Mouse (Mus musculus) urinary bladder, postnatal 14 days (tissue): ENCODE measurements around the gene Syn3.
"Not testable (repeated sequence)": the region's sequence is repeated elsewhere in the genome, so short reads cannot be mapped to it uniquely, and the experiment has no call there.

ENCODE experiments used
- DNase-seq: peaks from one replicate; pipeline ENCODE4 v3.0.0; 2021; ENCODE audit warnings: low spot score

The Syn3 gene

GRCm38 (mm10) chr10:86416806-86417205, 81.9 kb downstream of the Syn3 start:
- peak; percentile 19 for DNase-seq

- DNase-seq = no peak
Observed at GRCm38 (mm10) chr10:86410868-86411267, 87.8 kb downstream of the Syn3 start.

DNA sequence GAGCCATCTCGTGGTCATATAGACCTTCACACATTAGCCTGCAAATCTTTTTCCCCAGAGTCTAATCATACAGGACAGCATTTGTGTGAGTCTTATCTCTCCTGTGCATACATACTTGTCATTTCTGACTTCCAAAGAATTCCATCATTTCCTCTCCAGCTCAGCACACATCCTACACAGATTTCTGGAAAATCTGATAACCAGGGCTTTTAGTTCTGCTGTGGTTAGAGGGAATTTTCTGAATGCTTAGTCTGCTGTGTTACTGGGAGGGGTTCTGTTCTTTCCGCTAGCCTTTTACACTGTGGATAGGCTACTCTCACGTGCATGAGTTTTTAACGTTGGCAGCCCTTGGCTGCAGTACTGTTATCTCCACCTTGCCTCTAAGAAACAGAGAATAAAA, 91.7 kb downstream of the Syn3 start:
- DNase-seq = no peak

DNA sequence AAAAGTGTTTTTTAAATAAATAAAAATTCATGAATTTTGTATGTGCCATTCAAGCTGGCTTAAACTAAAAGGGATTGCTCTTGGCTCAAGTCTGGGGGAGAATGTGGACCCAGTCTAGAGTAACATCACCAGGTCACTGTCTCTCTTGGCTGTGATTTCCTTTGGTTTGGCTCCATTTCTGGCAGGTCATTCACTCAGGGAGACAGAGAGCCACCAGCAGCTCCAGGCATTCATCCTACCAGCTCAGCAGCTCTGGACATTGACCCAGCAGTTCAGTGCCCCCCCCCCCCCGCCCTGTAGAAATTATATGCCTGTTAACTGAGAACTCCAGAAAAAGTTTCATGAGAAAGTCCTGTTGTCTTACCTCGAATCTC, 100.4 kb downstream of the Syn3 start:
- no peak for DNase-seq

DNA sequence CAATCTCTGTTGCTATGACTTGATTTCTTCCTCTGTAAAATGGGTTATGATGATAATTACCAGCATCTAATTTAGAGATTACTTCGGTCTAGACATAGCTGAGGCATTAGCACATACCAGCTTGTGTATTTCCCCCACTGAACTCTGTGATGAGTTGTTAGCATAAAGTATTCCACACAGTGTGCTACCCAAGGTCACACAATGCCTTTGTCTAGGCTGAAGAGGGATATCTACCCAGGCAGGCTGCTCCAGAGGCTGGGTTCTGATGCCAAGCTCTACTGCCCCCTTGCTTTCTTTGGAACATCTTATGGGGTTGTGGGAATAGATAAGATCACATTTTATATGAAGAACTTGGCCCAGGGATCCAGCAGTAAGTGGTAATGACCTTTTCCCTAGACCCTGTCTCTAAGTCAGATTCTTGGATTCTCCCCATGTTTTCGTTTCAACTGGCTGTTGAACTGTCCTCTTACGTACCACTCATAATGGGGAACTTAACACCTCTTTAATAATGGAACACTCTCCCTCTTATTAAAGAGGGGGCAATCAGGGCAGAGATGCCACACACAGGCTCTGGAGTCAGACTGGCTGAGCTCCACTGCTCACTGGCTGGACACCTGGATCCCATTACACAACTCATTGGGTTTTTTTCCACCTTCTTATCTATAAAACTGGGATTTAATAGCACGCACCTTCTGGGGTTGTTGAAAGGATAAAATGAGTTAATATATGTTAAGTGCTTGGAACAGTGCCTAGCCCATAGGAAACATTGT, 100.9 kb downstream of the Syn3 start:
- no peak for DNase-seq

DNA sequence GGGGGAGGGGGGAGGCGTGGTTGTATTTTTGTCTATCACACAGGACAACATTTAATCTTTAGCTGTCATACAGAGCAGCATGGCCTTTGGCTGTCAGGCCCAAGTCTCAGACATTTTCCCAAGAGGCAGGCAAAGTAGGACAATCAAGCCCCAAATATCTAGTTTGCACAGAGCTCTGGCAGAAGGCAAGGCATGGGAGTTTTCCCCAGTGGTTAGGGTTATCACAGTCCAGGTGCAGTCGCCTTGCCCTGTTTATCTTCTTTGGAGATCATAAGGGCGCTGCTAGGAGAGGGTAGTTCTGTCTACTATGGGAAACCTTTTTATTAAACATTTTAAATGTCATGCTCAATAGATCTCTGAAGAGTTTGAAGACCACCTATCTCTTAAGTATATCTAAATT, 106.3 kb downstream of the Syn3 start:
- no peak for DNase-seq

- DNase-seq = no peak
Observed at GRCm38 (mm10) chr10:86389913-86390312, 108.8 kb downstream of the Syn3 start.

DNA sequence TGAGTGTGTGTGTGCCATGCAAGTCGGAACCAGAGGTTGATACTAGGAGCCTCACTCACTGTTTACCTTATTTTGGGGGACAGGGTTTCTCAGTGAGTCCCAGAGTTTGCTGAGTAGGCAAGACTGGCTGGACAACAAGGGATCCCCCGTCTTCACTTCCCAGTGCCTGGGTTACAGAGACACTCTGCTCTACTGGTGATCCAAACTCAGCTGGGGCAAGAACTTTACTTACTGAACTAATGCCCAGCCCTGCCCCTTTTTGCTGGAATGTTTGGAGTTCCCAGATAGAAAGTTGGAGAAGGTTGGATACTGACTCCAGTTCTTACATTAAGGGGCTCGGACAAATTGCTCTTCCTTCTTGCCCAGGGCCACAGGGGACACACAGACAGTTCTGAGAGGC, 109.3 kb downstream of the Syn3 start:
- no peak for DNase-seq

GRCm38 (mm10) chr10:86388803-86389202, 109.9 kb downstream of the Syn3 start:
- no peak for DNase-seq

- DNase-seq = peak; percentile 33
Observed at GRCm38 (mm10) chr10:86387821-86388440, 110.8 kb downstream of the Syn3 start.

DNA sequence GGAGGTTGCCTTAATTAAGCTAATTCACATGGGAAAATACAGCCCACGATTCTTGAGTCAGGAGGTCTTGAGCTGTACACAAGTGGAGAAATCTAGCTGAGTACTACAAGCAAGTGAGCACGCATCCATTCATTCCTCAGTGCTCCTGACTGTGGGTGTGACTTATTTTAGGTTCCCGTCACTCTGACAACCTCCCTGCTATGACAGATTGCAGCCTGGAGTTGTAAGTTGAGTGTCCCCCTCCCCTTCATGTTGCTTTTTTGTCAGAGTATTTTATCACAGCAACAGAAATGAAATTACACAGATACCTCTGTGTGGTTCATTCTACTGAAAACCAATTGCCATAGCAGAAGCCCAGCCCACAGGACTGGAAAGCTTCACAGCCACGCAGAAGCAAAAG, 112.5 kb downstream of the Syn3 start:
- DNase-seq = no peak

DNA sequence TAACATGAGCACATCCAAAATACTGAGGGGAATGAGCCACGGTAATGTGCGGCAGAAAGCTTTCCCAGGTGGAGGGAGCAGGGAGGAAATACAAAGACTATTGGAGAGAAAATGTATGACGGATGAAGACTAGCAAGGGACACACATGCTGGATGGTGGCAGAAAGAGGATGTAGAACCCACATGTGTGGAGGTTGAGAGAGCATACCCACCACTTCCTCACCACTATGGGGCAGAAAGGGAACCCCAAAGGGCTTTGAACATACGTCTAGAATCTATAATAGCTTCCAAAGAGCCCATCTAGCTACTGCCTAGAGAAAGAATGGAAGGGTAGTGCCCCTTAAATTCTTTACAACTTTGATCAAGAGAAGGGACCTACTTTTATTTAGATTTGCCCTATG, 113.0 kb downstream of the Syn3 start:
- no peak for DNase-seq

DNA sequence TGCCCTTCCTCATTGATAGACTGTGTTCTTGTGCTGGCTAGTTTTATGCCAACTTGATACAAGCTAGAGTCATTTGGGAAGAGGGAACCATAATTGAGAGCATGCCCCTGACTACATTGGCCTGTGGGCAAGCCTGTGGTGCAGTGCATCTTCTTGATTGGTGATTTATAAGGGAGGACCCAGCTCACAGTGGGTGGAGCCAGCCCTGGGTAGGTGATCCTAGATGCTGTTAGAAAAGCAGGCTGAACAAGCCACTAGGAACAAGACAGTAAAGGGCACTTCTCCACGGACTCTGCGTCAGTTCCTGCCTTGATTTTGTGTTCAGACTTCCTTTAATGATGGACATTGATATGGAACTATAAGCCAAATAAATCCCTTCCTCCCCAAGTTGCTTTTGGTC, 114.0 kb downstream of the Syn3 start:
- peak; percentile 7 for DNase-seq

GRCm38 (mm10) chr10:86381922-86382260, 116.8 kb downstream of the Syn3 start:
- no peak for DNase-seq

DNA sequence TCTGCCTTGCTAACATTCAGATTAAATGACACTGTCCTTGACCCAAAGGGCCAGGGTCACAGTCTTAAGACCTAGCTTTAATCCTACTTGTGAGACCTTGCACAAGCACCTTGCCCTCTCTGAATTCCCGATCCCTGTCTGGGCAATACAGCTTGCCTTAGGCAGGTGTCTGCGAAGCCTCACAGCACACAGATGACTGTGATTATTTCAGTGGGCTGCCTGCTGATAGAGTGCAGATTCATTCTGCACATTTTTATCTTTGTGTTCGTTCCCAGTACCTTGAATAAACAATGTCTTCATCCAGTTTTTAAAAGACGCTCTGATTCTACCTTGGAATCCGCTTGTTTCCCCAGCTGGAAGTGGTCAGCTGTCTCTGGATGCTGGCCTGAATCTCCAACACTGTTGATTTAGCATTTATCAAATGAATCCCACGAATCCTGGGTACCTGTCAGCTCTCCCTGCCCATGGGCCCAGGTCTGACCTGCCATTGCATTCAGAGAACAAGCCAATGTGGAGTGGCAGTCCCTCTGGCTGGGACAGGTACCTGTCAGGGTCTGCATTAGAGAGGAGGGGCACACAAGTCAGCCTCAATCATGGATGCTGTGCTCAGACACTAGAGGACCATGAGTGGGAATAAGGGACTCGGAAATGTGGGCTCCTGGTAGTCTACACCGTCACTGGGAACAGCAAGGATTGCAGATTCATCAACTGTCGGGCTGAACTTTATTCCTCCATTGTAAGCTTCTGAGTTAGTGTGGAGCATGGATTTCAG, 117.4 kb downstream of the Syn3 start:
- no peak for DNase-seq

GRCm38 (mm10) chr10:86380626-86381025, 118.1 kb downstream of the Syn3 start:
- no peak for DNase-seq

DNA sequence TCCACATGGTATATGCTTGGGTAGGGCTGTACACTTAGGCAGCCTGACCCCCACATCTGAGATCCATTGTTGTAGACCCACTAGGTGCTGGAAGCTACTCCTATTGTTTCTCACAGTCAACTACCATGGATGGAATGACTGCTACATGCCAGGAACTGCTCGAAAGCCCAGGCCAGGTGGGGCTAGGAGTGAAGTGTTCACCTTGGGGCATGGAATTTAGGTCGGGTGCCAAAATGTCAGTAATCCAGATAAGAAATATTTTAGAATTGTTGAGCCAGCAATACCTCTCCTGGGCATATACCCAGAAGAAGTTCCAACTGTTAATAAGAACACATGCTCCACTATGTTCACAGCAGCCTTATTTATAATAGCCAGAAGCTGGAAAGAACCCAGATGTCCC, 119.9 kb downstream of the Syn3 start:
- DNase-seq = not testable (repeated sequence)

DNA sequence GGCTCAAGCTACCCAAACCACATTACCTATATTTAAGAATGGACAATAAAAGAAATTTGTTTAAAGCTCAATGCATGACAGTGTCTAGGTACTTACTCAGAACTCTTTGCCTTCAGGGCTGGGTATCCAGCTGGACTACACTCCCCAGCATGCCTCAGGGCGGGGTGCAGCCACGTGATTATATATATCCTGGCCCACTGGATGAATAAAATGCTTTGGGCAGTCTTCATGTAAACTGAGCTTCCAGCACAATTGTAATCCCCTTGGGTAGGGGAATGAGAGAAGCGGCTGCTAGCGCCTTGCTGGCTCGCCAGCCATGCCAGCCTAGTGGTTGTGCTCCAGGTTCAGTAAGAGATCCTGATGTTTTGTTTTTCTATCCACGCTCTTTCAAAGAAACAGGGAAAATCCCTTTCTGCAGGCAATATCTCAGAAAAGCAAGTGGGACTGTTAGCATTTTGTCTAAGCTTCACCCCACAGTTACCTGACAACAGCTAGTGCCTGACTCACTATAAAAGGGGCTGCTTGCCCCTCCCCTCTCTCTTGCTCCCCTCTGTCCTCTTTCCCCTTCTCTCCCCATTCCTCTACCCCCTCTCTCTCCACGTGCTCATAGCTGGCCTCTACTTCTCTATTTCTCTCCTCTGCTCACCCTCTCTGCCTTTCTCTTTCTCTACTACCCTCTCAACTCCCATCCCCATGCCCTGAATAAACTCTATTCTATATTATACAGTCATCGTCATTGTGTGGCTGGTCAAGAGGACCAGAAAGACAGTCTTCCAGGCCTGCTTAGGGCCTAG, 122.1 kb downstream of the Syn3 start:
- DNase-seq = no peak

- DNase-seq = no peak
Observed at GRCm38 (mm10) chr10:86375903-86376302, 122.8 kb downstream of the Syn3 start.

GRCm38 (mm10) chr10:86374061-86374460, 124.6 kb downstream of the Syn3 start:
- no peak for DNase-seq

GRCm38 (mm10) chr10:86371561-86371960, 127.1 kb downstream of the Syn3 start:
- no peak for DNase-seq

DNA sequence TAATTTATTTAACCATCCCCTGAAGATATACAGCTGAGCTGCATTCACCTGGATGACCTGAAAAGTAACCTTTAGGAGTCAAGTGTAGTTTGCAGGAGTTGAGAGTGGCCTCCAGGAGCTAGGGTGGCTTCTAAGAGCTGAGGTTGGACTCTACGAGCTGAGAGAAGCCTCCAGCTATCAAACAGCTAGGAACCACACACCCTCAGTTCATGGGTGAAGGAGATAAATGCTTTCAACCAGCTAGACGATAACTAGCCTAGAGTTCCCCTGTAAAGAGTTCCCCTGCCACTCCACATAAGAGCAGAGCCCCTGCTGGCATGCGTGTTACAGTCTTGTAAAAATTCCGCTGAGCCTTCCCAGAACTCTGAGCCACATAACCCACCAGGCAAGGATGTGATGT, 129.3 kb downstream of the Syn3 start:
- no peak for DNase-seq

DNA sequence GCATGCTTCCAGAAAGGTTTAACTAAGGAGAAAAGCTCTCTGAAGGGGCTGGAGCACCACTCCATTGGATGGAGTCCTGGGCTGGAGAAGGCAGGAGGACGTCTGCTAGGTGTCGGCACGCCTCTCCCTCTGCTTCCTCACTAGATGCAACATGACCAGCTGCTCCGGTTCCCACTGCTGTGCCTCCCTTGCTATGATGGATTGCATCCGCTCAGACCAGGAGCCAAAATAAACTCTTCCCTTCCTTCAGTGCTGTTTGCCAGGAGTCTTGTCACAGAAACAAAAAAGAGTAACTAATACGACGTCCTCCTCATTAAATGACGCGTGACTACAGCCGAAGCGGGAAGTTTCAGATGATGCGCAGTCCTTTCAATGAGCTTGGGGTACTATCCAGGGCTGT, 129.9 kb downstream of the Syn3 start:
- DNase-seq = no peak
